Mouse (Mus musculus): ENCODE measurements at regions not wholly inside any gene's neighbourhood (a gene's known extent, or its start where the extent isn't known, plus 50 kb on each side); places are given as distances from the start of the nearest gene placed in this dataset.

DNA sequence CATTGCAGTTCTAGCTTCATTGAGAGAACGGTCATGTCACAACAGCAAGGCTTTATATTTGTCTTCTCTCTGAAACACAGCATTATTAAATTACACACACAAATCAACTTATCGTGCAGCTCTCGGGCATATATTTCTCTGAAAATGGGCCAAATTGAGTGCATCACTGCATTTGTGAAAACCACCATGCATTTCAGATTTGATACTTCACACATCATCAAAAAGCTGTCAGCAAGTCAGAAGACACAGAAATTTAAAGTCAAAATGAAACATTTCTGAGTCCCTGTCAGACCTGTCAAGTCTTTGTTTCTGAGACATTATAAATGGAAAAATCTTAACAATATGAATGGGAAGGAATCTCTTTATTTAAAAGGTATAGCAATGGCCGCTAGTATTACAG, 215.3 kb downstream of the Mospd2 start:
- no peak for TF ChIP-seq CTCF (IDR thresholded peaks at IDR 0.05)
- no peak for TF ChIP-seq EP300 (IDR thresholded peaks at IDR 0.05)
